Mouse (Mus musculus) intestine, postnatal 0 days (tissue): ENCODE measurements at regions not wholly inside any gene's neighbourhood (a gene's known extent, or its start where the extent isn't known, plus 50 kb on each side); places are given as distances from the start of the nearest gene placed in this dataset.

Experiments
- ATAC-seq: fragments of 200-750 bp; cut with Nextera tagmentation; 2 replicates; pipeline ENCODE4 v1.8.0; 2017; ENCODE audit warnings: mild to moderate bottlenecking, moderate TSS enrichment, moderate library complexity
- H3K27ac ChIP-seq: fragments of 300-500 bp; sonication (generic); 2 replicates; pipeline ENCODE4 v1.5.1; 2014; ENCODE audit warnings: mild to moderate bottlenecking, low read depth, low read length, moderate library complexity
- H3K27me3 ChIP-seq: fragments of 300-500 bp; sonication (generic); replicated peaks from 2 replicates; pipeline ENCODE4 v1.6.1; 2014; ENCODE audit warnings: low read length, mixed read lengths; ENCODE audit not compliant: control insufficient read depth, insufficient read depth
- H3K36me3 ChIP-seq: fragments of 300-500 bp; sonication (generic); 2 replicates; pipeline ENCODE4 v1.6.1; 2014; ENCODE audit warnings: mild to moderate bottlenecking, moderate library complexity; ENCODE audit not compliant: control insufficient read depth, insufficient read depth
- H3K4me1 ChIP-seq: fragments of 300-500 bp; sonication (generic); replicated peaks from 2 replicates; pipeline ENCODE4 v1.6.1; 2014; ENCODE audit warnings: antibody characterized with exemption, low read length, mixed read lengths; ENCODE audit not compliant: control insufficient read depth, insufficient read depth
- H3K4me2 ChIP-seq: fragments of 300-500 bp; sonication (generic); replicated peaks from 2 replicates; pipeline ENCODE4 v1.6.1; 2014; ENCODE audit warnings: low read depth, mild to moderate bottlenecking, moderate library complexity
- H3K4me3 ChIP-seq: fragments of 300-500 bp; sonication (generic); 2 replicates; pipeline ENCODE4 v1.5.1; 2014; ENCODE audit warnings: low read depth, low read length
- H3K9ac ChIP-seq: fragments of 300-500 bp; sonication (generic); 2 replicates; pipeline ENCODE4 v1.6.1; 2014; ENCODE audit warnings: mild to moderate bottlenecking, low read depth, low read length
- H3K9me3 ChIP-seq: fragments of 300-500 bp; sonication (generic); 2 replicates; pipeline ENCODE4 v1.6.1; 2016; ENCODE audit warnings: mixed run types; ENCODE audit not compliant: control insufficient read depth
- CTCF ChIP-seq: sonication (generic); IDR thresholded peaks from 2 replicates; pipeline ENCODE4 v1.5.1; 2016; ENCODE audit warnings: low read depth, mild to moderate bottlenecking, control low read depth, antibody characterized with exemption, moderate library complexity
- WGBS: fragments of 180-500 bp; shearing (Covaris S2); extraction: QIAGEN DNeasy Blood & Tissue Kit; methylation state at CpG from one replicate; pipeline ENCODE4 v1.1.7; 2014; 5-methylcytosine and 5-hydroxymethylcytosine counted together

DNA sequence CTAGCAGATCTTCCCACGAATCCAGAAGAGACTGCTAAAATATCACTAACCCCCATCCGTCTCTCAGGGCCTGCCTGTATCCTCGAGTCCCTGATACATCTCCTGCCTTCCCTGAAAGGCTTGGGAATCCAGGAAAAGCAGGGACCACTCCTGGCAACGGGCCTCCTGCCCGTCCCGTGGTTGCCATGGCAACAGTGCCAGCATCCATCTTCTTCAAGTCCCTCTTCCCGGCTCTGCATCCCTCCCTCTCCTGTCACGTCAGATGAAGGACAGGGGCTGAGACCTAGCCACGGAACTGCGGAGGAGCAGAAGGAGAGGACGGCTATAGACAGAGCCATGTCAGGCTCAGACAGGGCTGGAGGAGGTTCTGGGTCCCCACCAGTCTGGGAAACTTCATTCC is 222.4 kb downstream of the Cryba4 start:
- Histone ChIP-seq H3K27me3 (no peaks in the 10 kb centered on the region), H3K36me3 (no peaks in the 10 kb centered on the region), H3K9ac (no peak overlapping the region), H3K27ac (no peak overlapping the region), H3K4me1 (no peaks in the 10 kb centered on the region), H3K4me3 (no peak overlapping the region), H3K9me3 (no peaks in the 10 kb centered on the region), H3K4me2 (no peak overlapping the region)
- no peak for ATAC-seq
- WGBS = 45% methylated on average over 11 of the region's 11 CpGs
- TF ChIP-seq CTCF = no peak

DNA sequence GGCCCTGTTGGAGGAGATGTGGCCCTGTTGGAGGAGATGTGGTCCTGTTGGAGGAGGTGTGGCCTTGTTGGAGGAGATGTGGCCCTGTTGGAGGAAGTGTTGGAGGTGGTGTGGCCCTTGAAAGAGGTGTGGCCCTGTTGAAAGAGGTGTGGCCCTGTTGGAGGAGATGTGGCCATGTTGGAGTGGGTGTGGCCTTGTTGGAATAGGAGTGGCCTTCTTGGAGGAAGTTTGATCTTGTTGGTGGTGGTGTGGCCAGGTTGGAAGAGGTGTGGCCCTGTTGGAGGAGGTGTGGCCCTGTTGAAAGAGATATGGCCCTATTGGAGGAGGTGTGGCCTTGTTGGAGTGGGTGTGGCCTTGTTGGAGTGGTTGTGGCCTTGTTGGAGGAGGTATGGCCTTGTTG is 220.3 kb downstream of the Cryba4 start:
- no peaks in the 10 kb centered on the region for H3K36me3 ChIP-seq
- TF ChIP-seq CTCF = no peak
- peak; percentile 41; the same call in 1 of the 2 replicates for ATAC-seq

DNA sequence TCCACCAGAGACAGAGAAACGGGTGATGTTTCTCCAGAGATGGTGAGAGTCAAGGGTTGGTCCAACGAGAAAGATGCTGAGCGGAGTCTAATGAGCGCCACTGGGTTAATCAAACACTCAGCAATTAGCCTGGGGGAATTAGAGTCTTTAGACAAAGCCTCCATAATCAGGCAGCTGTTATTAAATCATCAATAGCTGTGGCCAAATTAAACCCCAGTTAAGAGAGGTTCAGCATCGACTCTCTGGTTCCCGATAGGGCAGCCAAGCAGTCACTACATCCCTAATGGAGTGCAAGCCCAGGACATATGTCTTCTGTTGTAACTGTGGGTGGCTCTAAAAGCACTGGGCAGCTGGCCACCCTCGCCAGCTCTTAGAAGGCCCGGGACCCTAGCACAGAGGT is 216.9 kb downstream of the Cryba4 start:
- ATAC-seq = no peak
- no peaks in the 10 kb centered on the region for H3K4me1 ChIP-seq
- no peaks in the 10 kb centered on the region for H3K9me3 ChIP-seq
- H3K9ac ChIP-seq = no peak overlapping the region
- no peak overlapping the region for H3K27ac ChIP-seq
- H3K4me2 ChIP-seq = no peak overlapping the region
- H3K36me3 ChIP-seq = no peaks in the 10 kb centered on the region
- no peaks in the 10 kb centered on the region for H3K27me3 ChIP-seq
- 81% methylated on average over 8 of the region's 8 CpGs for WGBS
- no peak for TF ChIP-seq CTCF
- H3K4me3 ChIP-seq = no peak overlapping the region

More for the DNA sequence above, 220.3 kb downstream of the Cryba4 start:
- no peak overlapping the region for H3K27ac ChIP-seq
- H3K9ac ChIP-seq = no peak overlapping the region
- H3K4me3 ChIP-seq = no peak overlapping the region
- no peaks in the 10 kb centered on the region for H3K27me3 ChIP-seq
- no peaks in the 10 kb centered on the region for H3K4me1 ChIP-seq
- no peak overlapping the region for H3K4me2 ChIP-seq
- no peaks in the 10 kb centered on the region for H3K9me3 ChIP-seq

DNA sequence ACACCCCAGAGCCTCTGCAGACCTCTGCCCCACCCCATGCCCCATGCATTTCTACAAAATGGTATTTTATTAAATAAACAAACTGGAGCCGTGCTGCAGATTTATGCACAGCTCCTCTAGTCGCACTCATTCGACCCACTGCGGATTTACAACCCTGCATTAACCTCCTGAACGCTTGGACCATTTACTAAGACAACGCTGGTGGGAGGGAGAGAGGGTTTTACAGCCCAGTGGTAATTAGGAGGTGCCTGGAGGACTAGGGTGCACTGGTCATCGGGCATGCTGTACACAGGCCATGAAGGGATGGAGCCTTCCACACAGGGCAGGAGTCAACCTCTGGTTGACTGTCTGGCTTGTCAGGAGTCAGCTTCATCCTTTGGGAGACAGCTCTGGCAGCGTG is 215.2 kb downstream of the Cryba4 start:
- WGBS = 8% methylated on average over 8 of the region's 8 CpGs
- Histone ChIP-seq H3K27me3 (no peaks in the 10 kb centered on the region), H3K9ac (no peak overlapping the region), H3K27ac (no peak overlapping the region), H3K4me1 (no peaks in the 10 kb centered on the region), H3K36me3 (no peaks in the 10 kb centered on the region), H3K4me2 (no peak overlapping the region), H3K9me3 (no peaks in the 10 kb centered on the region), H3K4me3 (no peak overlapping the region)
- no peak for TF ChIP-seq CTCF
- no peak for ATAC-seq

DNA sequence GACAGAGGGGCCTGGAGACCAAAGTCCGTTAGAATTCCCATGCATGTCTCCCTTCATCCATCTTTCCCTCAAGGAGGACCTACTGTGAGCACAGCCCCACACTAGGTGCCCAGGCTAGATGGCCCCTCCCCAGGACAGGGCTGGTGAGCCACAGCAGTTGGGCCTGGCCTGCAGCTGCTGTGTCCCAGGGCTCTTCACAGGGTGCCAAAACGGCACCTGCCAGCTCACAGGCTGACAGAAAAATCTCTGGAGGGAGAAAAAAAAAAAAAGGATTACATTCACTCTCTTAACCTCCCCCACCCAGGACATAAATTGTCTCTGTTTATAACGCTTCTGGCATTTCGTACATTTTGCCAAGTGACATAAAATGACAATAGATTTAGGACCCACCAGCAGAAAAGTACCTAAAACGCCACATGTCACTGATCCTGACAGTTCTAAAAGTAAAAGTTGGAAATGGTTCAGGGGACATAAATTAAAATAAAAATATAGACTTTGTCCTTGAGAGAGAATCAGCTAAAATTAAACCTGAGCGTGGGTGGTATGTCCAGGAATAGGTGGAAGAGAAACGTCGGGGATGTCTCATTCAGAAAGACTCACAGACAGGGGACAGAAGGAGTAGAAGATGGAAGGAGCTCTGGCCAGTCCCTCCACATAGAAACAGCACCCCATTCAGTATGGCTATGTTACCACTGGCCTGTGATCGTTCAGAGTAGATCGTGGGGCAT is 212.5 kb downstream of the Cryba4 start:
- H3K9me3 ChIP-seq = no peaks in the 10 kb centered on the region
- no peak overlapping the region for H3K4me3 ChIP-seq
- no peak overlapping the region for H3K9ac ChIP-seq
- no peak overlapping the region for H3K4me2 ChIP-seq
- 56% methylated on average over 10 of the region's 10 CpGs for WGBS
- H3K27me3 ChIP-seq = no peaks in the 10 kb centered on the region
- no peak for ATAC-seq
- H3K4me1 ChIP-seq = no peaks in the 10 kb centered on the region
- TF ChIP-seq CTCF = no peak
- no peaks in the 10 kb centered on the region for H3K36me3 ChIP-seq
- no peak overlapping the region for H3K27ac ChIP-seq

DNA sequence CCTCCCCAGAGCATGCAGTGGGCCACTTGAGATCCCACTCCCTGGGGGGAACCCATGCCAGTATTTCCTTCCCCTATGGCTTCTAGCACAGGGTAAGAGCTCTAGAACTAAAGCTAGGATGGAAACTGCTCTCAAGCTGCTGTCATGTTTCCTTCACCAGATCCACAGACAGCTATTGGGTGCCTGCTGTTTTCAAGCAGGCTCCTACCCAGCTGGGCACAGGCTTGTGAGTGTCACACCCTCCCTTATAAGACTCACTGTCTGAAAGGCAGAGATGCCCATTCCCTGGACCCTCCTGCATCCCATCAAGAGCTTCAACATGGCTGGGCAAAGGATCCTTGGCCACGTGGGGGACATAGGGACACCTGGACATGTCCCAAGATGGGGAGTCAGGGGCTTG is 211.6 kb downstream of the Cryba4 start:
- Histone ChIP-seq H3K36me3 (no peaks in the 10 kb centered on the region), H3K9ac (no peak overlapping the region), H3K9me3 (no peaks in the 10 kb centered on the region), H3K4me3 (no peak overlapping the region), H3K4me2 (no peak overlapping the region), H3K4me1 (no peaks in the 10 kb centered on the region), H3K27ac (no peak overlapping the region), H3K27me3 (no peaks in the 10 kb centered on the region)
- WGBS = 30% methylated on average over 1 of the region's 1 CpGs
- TF ChIP-seq CTCF = no peak
- ATAC-seq = no peak

DNA sequence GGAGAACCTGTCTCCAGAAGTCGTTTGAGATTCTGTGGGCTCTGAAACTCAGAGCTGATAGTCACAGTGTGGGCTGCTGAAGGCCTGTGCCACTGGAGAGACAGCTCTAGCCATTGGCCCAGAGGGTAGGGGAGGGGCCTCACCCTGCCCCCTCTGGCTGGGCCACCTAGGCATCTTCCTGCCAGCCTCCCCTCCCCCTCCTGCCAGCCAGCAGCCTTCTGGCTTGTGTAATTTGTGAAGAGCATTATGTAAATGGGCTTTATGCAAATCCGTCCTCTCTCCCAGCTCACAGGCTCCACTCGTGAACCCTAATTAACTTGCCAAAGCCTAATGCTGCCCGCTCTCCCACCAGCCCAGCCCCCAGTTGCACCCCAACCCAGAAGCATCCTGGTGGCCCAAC is 211.0 kb downstream of the Cryba4 start:
- H3K9ac ChIP-seq = no peak overlapping the region
- no peak overlapping the region for H3K4me3 ChIP-seq
- H3K9me3 ChIP-seq = no peaks in the 10 kb centered on the region
- H3K27me3 ChIP-seq = no peaks in the 10 kb centered on the region
- 49% methylated on average over 4 of the region's 4 CpGs for WGBS
- no peaks in the 10 kb centered on the region for H3K4me1 ChIP-seq
- no peak overlapping the region for H3K4me2 ChIP-seq
- no peak overlapping the region for H3K27ac ChIP-seq
- TF ChIP-seq CTCF = no peak
- no peak for ATAC-seq
- no peaks in the 10 kb centered on the region for H3K36me3 ChIP-seq
